Mouse (Mus musculus) olfactory bulb, adult 2 months (tissue): ENCODE results near the gene Tbl1xr1. TPM values are rescaled to one million over a fixed set of nuclear protein-coding genes. Genes with fewer than 3 reads are reported as not detected.

ENCODE experiments used
- H3K27ac ChIP-seq: fragments of 200-500 bp; 2 replicates; pipeline ENCODE4 v1.5.1; 2012; ENCODE audit warnings: low read depth, low read length; ENCODE audit not compliant: insufficient read depth
- H3K4me1 ChIP-seq: fragments of 200-500 bp; 2 replicates; pipeline ENCODE4 v1.6.1; 2012; ENCODE audit warnings: low read length; ENCODE audit not compliant: control insufficient read depth, insufficient read depth
- H3K4me3 ChIP-seq: fragments of 200-500 bp; 2 replicates; pipeline ENCODE4 v1.5.1; 2012; ENCODE audit warnings: mild to moderate bottlenecking, low read depth, low read length, moderate library complexity; ENCODE audit not compliant: insufficient read depth
- CTCF ChIP-seq: fragments of 200-500 bp; IDR thresholded peaks from 2 replicates; pipeline ENCODE4 v1.5.1; 2012; ENCODE audit warnings: low read depth, mild to moderate bottlenecking, low read length, moderate library complexity; ENCODE audit not compliant: insufficient read depth
- POLR2A ChIP-seq: fragments of 200-500 bp; IDR thresholded peaks from 2 replicates; pipeline ENCODE4 v1.6.1; 2012; ENCODE audit warnings: mild to moderate bottlenecking, low read depth, low read length, moderate library complexity; ENCODE audit not compliant: insufficient read depth
- WGBS: fragments of 180-500 bp; shearing (Covaris S2); methylation state at CpG from one replicate; pipeline ENCODE4 v1.1.7; 2018; 5-methylcytosine and 5-hydroxymethylcytosine counted together
- polyA plus RNA-seq: library from polyadenylated mRNA; stranded (reverse); fragments of >200 nt; gene quantifications from 2 replicates; pipeline ENCODE4 v1.2.4, GENCODE M21; 2012; ENCODE audit warnings: low replicate concordance; ENCODE audit not compliant: missing spikeins, insufficient read depth, insufficient read length

Gene Tbl1xr1
- polyA plus RNA-seq, 1 experiment, result not detected

DNA sequence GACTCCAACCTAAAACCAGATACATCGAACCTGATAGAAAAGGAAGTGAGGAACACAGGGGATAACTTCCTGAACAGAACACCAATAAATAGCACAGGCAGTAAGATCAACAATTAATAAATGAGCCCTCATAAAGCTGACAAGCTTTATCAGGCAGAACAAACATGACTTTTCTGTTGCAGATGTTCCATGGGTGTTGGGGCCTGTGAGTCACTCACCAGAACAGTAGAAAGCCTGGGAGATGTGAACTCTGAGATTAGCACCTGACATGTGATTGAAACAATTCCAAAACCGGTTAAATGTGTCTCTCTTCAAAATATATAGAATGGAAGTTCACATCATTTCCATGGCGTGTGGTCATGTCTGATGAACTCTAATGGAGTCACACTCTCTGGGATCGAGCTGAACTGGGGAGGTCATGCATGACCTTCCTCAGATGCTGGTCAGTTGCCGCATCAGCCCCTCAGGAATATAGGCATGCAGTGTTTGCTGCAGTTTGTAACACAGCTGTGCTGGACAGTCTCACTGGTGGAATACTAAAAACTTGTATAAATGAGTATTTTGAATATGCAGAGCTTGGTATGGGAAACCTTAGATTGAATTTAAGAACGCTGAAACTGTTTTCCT lies 72.0 kb downstream of the Tbl1xr1 start:
- Histone ChIP-seq H3K4me1 (no peaks in the 10 kb centered on the region), H3K4me3 (no peak overlapping the region), H3K27ac (no peak overlapping the region)
- 90% methylated on average over 6 of the region's 6 CpGs for WGBS
- TF ChIP-seq CTCF (no peak), POLR2A (no peak)

GRCm38 (mm10) chr3:22150872-22151530 lies 74.5 kb downstream of the Tbl1xr1 start:
- Histone ChIP-seq H3K4me1 (no peaks in the 10 kb centered on the region), H3K27ac (no peak overlapping the region), H3K4me3 (no peak overlapping the region)
- TF ChIP-seq POLR2A (no peak), CTCF (no peak)
- 90% methylated on average over 5 of the region's 5 CpGs for WGBS

GRCm38 (mm10) chr3:22152773-22153172 lies 76.3 kb downstream of the Tbl1xr1 start:
- 91% methylated on average over 1 of the region's 1 CpGs for WGBS
- TF ChIP-seq POLR2A (no peak), CTCF (no peak)
- H3K4me3 ChIP-seq, result no peak overlapping the region
- H3K4me1 ChIP-seq, result no peaks in the 10 kb centered on the region
- H3K27ac ChIP-seq, result no peak overlapping the region

DNA sequence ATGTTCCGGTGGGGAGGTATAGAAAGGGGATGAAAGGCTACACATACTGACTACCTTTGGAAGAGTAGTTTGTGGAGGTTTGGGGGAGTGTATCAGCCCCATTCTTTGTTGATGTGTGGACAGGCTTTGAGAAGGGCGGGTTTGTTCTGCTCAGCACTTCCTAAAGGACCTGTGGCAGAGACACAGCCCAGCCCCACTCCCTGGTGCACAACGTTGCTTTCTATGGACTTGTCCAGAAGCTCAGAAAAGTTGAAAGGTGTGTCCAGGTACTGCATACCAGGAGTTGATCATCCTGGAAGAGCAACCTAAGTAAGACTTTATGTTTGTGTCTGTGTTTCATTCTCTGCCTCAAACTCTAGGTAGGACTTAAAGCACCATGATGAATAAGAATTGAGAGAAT lies 78.1 kb downstream of the Tbl1xr1 start:
- no peak for TF ChIP-seq POLR2A
- no peak overlapping the region for H3K27ac ChIP-seq
- no peaks in the 10 kb centered on the region for H3K4me1 ChIP-seq
- no peak overlapping the region for H3K4me3 ChIP-seq
- 97% methylated on average over 3 of the region's 3 CpGs for WGBS

- Histone ChIP-seq H3K4me1 (no peaks in the 10 kb centered on the region), H3K27ac (no peak overlapping the region)
- WGBS, result 59% methylated on average over 2 of the region's 2 CpGs
Measured at GRCm38 (mm10) chr3:22156397-22156796, 79.9 kb downstream of the Tbl1xr1 start.

DNA sequence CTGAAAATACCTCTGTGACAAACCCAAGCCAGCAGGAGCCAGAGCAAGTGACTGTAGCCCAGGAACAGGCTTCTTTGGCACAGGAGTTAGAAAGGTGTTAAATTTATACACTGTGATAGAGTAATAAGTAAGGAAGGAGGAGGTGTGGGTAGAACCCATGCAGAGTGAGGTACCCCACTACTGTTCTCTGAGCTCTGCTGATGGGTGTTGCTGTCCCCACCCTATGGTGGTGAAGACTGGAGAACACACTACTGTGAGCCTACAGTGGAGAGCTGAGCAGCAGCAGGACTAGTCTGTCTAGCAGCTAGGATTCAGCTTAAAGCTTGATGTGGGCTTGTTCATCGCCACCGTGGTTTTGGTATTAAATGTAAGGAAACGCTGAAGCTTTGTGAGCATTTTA lies 86.5 kb downstream of the Tbl1xr1 start:
- H3K4me3 ChIP-seq, result no peak overlapping the region
- TF ChIP-seq CTCF (no peak), POLR2A (no peak)
- no peaks in the 10 kb centered on the region for H3K4me1 ChIP-seq
- H3K27ac ChIP-seq, result no peak overlapping the region
- 79% methylated on average over 3 of the region's 3 CpGs for WGBS

More at GRCm38 (mm10) chr3:22156397-22156796, 79.9 kb downstream of the Tbl1xr1 start:
- no peak overlapping the region for H3K4me3 ChIP-seq
- no peak for TF ChIP-seq POLR2A
- TF ChIP-seq CTCF, result no peak

DNA sequence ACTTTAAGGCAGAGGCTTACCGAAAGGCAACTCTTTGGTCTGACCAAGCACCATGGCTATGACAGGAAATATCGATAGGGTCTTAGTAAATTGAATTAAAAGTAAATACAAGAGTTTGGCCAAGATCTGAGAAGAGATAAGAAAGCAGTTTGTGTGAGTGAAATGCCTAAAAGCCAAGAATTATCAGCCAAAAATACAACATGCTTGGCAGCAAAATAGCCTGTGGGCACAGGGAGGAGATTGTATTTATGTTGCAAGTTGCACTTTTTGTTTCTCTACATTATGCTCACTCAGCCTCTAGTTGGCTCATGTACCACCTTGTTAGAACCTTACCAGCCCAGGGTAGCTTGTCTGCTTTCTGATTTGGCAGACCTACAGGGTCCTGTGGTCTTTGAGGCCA lies 91.4 kb downstream of the Tbl1xr1 start:
- WGBS, result 92% methylated on average over 2 of the region's 2 CpGs
- H3K4me3 ChIP-seq, result no peak overlapping the region
- no peak overlapping the region for H3K27ac ChIP-seq
- TF ChIP-seq CTCF (no peak), POLR2A (no peak)
- no peaks in the 10 kb centered on the region for H3K4me1 ChIP-seq

GRCm38 (mm10) chr3:22168432-22168831 lies 92.0 kb downstream of the Tbl1xr1 start:
- Histone ChIP-seq H3K4me3 (no peak overlapping the region), H3K27ac (no peak overlapping the region), H3K4me1 (no peaks in the 10 kb centered on the region)
- TF ChIP-seq CTCF (no peak), POLR2A (no peak)
- 83% methylated on average over 4 of the region's 4 CpGs for WGBS

DNA sequence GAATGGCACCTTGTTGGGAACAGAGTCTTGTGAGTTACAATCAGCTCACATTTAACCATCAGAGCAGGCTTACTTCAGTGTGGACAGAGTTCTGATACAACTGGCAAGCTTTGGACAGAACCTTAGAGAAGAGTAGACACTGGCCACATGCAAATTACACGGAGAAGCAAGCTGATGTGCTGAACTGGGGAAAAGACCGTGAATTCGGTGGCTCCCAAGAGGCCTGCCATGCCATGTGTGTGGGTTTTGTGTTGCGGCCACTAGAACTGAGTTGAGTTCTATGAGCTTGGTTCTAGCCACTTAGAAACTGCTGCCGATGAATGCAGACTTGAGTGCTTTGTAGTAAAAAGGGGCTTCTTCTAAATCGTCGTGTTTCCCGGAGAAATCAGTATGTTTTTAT lies 95.1 kb downstream of the Tbl1xr1 start:
- Histone ChIP-seq H3K4me1 (no peaks in the 10 kb centered on the region), H3K27ac (no peak overlapping the region), H3K4me3 (no peak overlapping the region)
- no peak for TF ChIP-seq CTCF
- TF ChIP-seq POLR2A, result no peak
- WGBS, result 73% methylated on average over 8 of the region's 8 CpGs

DNA sequence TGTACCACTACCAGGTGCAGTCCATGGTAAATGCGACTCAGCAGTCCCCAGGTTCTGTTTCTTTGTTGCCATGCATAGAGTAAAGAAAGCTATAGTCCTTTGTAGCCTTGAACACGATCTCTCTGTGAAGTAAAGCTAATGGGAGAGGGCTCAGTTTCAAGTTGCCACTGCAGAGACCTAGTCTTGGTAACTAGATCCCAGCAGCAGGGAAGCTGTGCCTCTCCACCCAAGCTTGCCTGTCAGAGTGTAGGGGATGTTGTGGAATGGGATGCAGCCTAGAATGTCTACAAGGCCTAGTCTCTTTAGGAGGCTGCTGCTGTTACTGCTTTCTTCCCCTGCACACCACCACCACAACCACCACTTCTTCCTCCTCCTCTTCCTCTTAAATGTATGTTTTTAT lies 96.0 kb downstream of the Tbl1xr1 start:
- 73% methylated on average over 2 of the region's 2 CpGs for WGBS
- no peak overlapping the region for H3K4me3 ChIP-seq
- no peak overlapping the region for H3K27ac ChIP-seq
- no peaks in the 10 kb centered on the region for H3K4me1 ChIP-seq
- TF ChIP-seq CTCF (no peak), POLR2A (no peak)

DNA sequence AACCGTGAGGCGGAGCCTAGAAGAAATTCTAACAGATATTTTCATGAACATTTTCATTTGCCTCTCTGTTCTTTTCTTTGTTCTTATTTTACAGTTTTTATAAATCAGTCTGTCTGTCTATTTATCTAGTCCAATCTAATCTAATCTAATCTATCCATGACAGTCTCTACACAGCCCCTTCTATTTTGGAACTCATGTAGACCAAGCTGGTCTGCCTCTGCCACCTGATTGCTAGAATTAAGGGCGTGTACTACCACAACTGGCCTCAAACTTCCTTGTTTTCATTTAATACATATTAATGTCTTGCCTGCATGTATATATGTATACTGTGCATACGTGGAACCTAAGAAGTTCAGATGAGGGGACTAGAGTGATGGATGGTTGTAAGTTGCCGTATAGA lies 96.7 kb downstream of the Tbl1xr1 start:
- TF ChIP-seq POLR2A (no peak), CTCF (no peak)
- no peaks in the 10 kb centered on the region for H3K4me1 ChIP-seq
- WGBS, result 95% methylated on average over 5 of the region's 5 CpGs
- no peak overlapping the region for H3K4me3 ChIP-seq
- H3K27ac ChIP-seq, result no peak overlapping the region
